Mouse (Mus musculus): Measurements from ENCODE around the gene 1700024B05Rik. TPM values are rescaled to one million over a fixed set of nuclear protein-coding genes. Genes with fewer than 3 reads are reported as not detected.
"Not testable (repeated sequence)": the region's sequence is repeated elsewhere in the genome, so short reads cannot be mapped to it uniquely, and the experiment has no call there.

The 1700024B05Rik gene
- not detected in 2 replicates for polyA plus RNA-seq (2011; ENCODE audit: insufficient read length, low read depth, missing spikeins)

- not testable (repeated sequence) for H3K27ac ChIP-seq (ENCODE audit: insufficient read depth, low read length); H3K4me1 ChIP-seq (ENCODE audit: control insufficient read depth, insufficient read depth, low read length); H3K4me3 ChIP-seq (ENCODE audit: insufficient read depth, low read length)
Observed at GRCm38 (mm10) chr14:41943695-41944094, at the start of gene 1700024B05Rik. TSS of gene 1700024B05Rik (plus strand) at chr14:41943995.

GRCm38 (mm10) chr14:41907190-41907589 is 36.6 kb upstream of the 1700024B05Rik start, which contains the start of gene Gm7980:
TSS of gene Gm7980 (minus strand) at chr14:41907290.
- not testable (repeated sequence) for H3K4me1 ChIP-seq (ENCODE audit: control insufficient read depth, insufficient read depth, low read length); H3K4me3 ChIP-seq (ENCODE audit: insufficient read depth, low read length); H3K27ac ChIP-seq (ENCODE audit: insufficient read depth, low read length)

- not testable (repeated sequence) for H3K4me3 ChIP-seq (ENCODE audit: insufficient read depth, low read length); H3K27ac ChIP-seq (ENCODE audit: insufficient read depth, low read length); H3K4me1 ChIP-seq (ENCODE audit: control insufficient read depth, insufficient read depth, low read length)
Observed at GRCm38 (mm10) chr14:41924649-41925048, 19.1 kb upstream of the 1700024B05Rik start, which contains the start of gene 1700049E17Rik1. TSS of gene 1700049E17Rik1 (plus strand) at chr14:41924949.

GRCm38 (mm10) chr14:41964095-41964494 is 20.3 kb downstream of the 1700024B05Rik start:
- not testable (repeated sequence) for H3K27ac ChIP-seq (ENCODE audit: insufficient read depth, low read length); H3K4me3 ChIP-seq (ENCODE audit: insufficient read depth, low read length); H3K4me1 ChIP-seq (ENCODE audit: control insufficient read depth, insufficient read depth, low read length)

- not testable (repeated sequence) for H3K4me3 ChIP-seq (ENCODE audit: insufficient read depth, low read length); H3K27ac ChIP-seq (ENCODE audit: insufficient read depth, low read length); H3K4me1 ChIP-seq (ENCODE audit: control insufficient read depth, insufficient read depth, low read length)
Observed at GRCm38 (mm10) chr14:41967827-41968226, 24.0 kb downstream of the 1700024B05Rik start, which contains the start of gene Gm6401. TSS of gene Gm6401 (minus strand) at chr14:41967927.

- not testable (repeated sequence) for H3K4me3 ChIP-seq (ENCODE audit: insufficient read depth, low read length); H3K27ac ChIP-seq (ENCODE audit: insufficient read depth, low read length); H3K4me1 ChIP-seq (ENCODE audit: control insufficient read depth, insufficient read depth, low read length)
Observed at GRCm38 (mm10) chr14:41968596-41968995, 24.8 kb downstream of the 1700024B05Rik start.

GRCm38 (mm10) chr14:41983225-41983624 is 39.4 kb downstream of the 1700024B05Rik start, which contains the start of gene Gm3543:
TSS of gene Gm3543 (minus strand) at chr14:41983325.
- H3K4me3 ChIP-seq (ENCODE audit: insufficient read depth, low read length); H3K27ac ChIP-seq (ENCODE audit: insufficient read depth, low read length); H3K4me1 ChIP-seq (ENCODE audit: control insufficient read depth, insufficient read depth, low read length): not testable (repeated sequence)

Other genes with a start within 250 kb of the 1700024B05Rik start
- gene Gm8068, start 242.1 kb upstream of the 1700024B05Rik start, polyA plus RNA-seq (2011; ENCODE audit: insufficient read length, low read depth, missing spikeins) = not detected in 2 replicates
- gene Gm7929, start 193.4 kb upstream of the 1700024B05Rik start, polyA plus RNA-seq (2011; ENCODE audit: insufficient read length, low read depth, missing spikeins) = not detected in 2 replicates
- gene Gm47189, start 171.6 kb upstream of the 1700024B05Rik start, polyA plus RNA-seq (2011; ENCODE audit: insufficient read length, low read depth, missing spikeins) = not detected in 2 replicates
- gene Gm7980, start 36.7 kb upstream of the 1700024B05Rik start, polyA plus RNA-seq (2011; ENCODE audit: insufficient read length, low read depth, missing spikeins) = not detected in 2 replicates
- gene 1700049E17Rik1, start 19.0 kb upstream of the 1700024B05Rik start, polyA plus RNA-seq (2011; ENCODE audit: insufficient read length, low read depth, missing spikeins) = not detected in 2 replicates
- gene Gm6401, start 23.9 kb downstream of the 1700024B05Rik start, polyA plus RNA-seq (2011; ENCODE audit: insufficient read length, low read depth, missing spikeins) = not detected in 2 replicates
- not detected in 2 replicates for gene Gm3543, start 39.3 kb downstream of the 1700024B05Rik start, polyA plus RNA-seq (2011; ENCODE audit: insufficient read length, low read depth, missing spikeins)
- not detected in 2 replicates for gene Gm7951, start 173.4 kb downstream of the 1700024B05Rik start, polyA plus RNA-seq (2011; ENCODE audit: insufficient read length, low read depth, missing spikeins)
- not detected in 2 replicates for gene Gm17027, start 218.6 kb downstream of the 1700024B05Rik start, polyA plus RNA-seq (2011; ENCODE audit: insufficient read length, low read depth, missing spikeins)
- not detected in 2 replicates for gene Gm3573, start 246.8 kb downstream of the 1700024B05Rik start, polyA plus RNA-seq (2011; ENCODE audit: insufficient read length, low read depth, missing spikeins)

Data from embryonic fibroblast, embryonic 13.5 days (primary cell).